Mouse (Mus musculus): ENCODE measurements around the gene Scap. TPM values are rescaled to one million over a fixed set of nuclear protein-coding genes. Genes with fewer than 3 reads are reported as not detected.
A peak's percentile ranks its signal among the peaks of the same experiment; 100 is the strongest.

Scap gene
- polyA plus RNA-seq, 1 experiment from 2014 or later, result 57.3 TPM

- peak overlapping the region; percentile 56; the same call in 1 of the 2 replicates for H3K27ac ChIP-seq (replicated peaks)
- no peaks in the 10 kb centered on the region for H3K36me3 ChIP-seq
- peak overlapping the region; percentile 87 for H3K4me3 ChIP-seq (replicated peaks)
- peak overlapping the region; percentile 68 for H3K9ac ChIP-seq (replicated peaks)
- H3K27me3 ChIP-seq (replicated peaks), result no peaks in the 10 kb centered on the region
- WGBS, result 9% methylated on average over 12 of the region's 12 CpGs
- H3K9me3 ChIP-seq (replicated peaks), result no peaks in the 10 kb centered on the region
- ATAC-seq (ENCODE audit: low FRiP score), result peak; percentile 18; the same call in 1 of the 2 replicates
- H3K4me2 ChIP-seq, result peak overlapping the region; percentile 93
- H3K4me1 ChIP-seq, result peaks cover 17% of the 10 kb centered on the region
These were observed 790 bp downstream of the Scap start for GRCm38 (mm10) chr9:110333896-110334259.

- H3K27me3 ChIP-seq (replicated peaks), result no peaks in the 10 kb centered on the region
- H3K4me1 ChIP-seq, result peaks cover 17% of the 10 kb centered on the region
- H3K4me2 ChIP-seq, result no peak overlapping the region; the same call in 1 of the 2 replicates
- 70% methylated on average over 8 of the region's 8 CpGs for WGBS
- no peaks in the 10 kb centered on the region for H3K9me3 ChIP-seq (replicated peaks)
- no peak overlapping the region for H3K9ac ChIP-seq (replicated peaks)
- H3K4me3 ChIP-seq (replicated peaks), result no peak overlapping the region
- no peak for ATAC-seq (ENCODE audit: low FRiP score)
- no peaks in the 10 kb centered on the region for H3K36me3 ChIP-seq
- no peak overlapping the region for H3K27ac ChIP-seq (replicated peaks)
These were observed 1.8 kb downstream of the Scap start for GRCm38 (mm10) chr9:110334849-110335248.

- WGBS, result 94% methylated on average over 5 of the region's 5 CpGs
- Histone ChIP-seq H3K4me1 (peaks cover 2% of the 10 kb centered on the region), H3K9me3 (replicated peaks) (no peaks in the 10 kb centered on the region), H3K27me3 (replicated peaks) (no peaks in the 10 kb centered on the region), H3K9ac (replicated peaks) (no peak overlapping the region), H3K36me3 (no peaks in the 10 kb centered on the region), H3K4me2 (no peak overlapping the region), H3K4me3 (replicated peaks) (no peak overlapping the region), H3K27ac (replicated peaks) (no peak overlapping the region)
- no peak for ATAC-seq (ENCODE audit: low FRiP score)
These were observed 7.1 kb downstream of the Scap start for GRCm38 (mm10) chr9:110340037-110340750.

DNA sequence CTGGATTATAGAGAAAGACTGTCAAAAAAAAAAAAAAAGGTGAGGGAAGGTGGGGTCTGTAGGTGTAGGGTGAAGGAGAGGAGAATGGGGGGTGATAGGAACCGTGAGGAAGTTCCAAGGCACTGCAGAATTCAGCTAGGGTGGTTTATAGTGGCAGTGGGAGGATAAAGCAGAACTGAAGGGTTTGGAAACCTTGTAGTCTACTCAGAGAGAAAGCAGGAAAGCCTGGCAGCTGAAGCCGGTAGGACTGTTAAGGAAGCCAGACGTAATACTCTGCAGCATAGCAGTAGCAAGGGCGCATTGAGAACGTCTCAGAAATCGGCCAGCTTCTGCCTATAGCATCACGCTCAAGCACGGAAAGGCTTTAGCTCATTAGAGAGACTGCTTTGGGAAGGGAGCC lies 8.9 kb downstream of the Scap start:
- ATAC-seq (ENCODE audit: low FRiP score), result no peak
- H3K4me1 ChIP-seq, result no peaks in the 10 kb centered on the region
- H3K36me3 ChIP-seq, result no peaks in the 10 kb centered on the region
- H3K9ac ChIP-seq (replicated peaks), result no peak overlapping the region
- H3K9me3 ChIP-seq (replicated peaks), result no peaks in the 10 kb centered on the region
- no peak overlapping the region for H3K27ac ChIP-seq (replicated peaks)
- H3K4me2 ChIP-seq, result no peak overlapping the region
- WGBS, result 90% methylated on average over 8 of the region's 8 CpGs
- H3K27me3 ChIP-seq (replicated peaks), result no peaks in the 10 kb centered on the region
- H3K4me3 ChIP-seq (replicated peaks), result no peak overlapping the region

GRCm38 (mm10) chr9:110343805-110344204 lies 10.7 kb downstream of the Scap start:
- Histone ChIP-seq H3K4me2 (no peak overlapping the region), H3K36me3 (no peaks in the 10 kb centered on the region), H3K9me3 (replicated peaks) (no peaks in the 10 kb centered on the region), H3K4me3 (replicated peaks) (no peak overlapping the region), H3K27me3 (replicated peaks) (no peaks in the 10 kb centered on the region), H3K9ac (replicated peaks) (no peak overlapping the region), H3K27ac (replicated peaks) (no peak overlapping the region), H3K4me1 (no peaks in the 10 kb centered on the region)
- no peak for ATAC-seq (ENCODE audit: low FRiP score)
- 74% methylated on average over 6 of the region's 6 CpGs for WGBS

GRCm38 (mm10) chr9:110345057-110345739 lies 12.1 kb downstream of the Scap start:
- no peaks in the 10 kb centered on the region for H3K4me1 ChIP-seq
- no peaks in the 10 kb centered on the region for H3K36me3 ChIP-seq
- WGBS, result 66% methylated on average over 7 of the region's 7 CpGs
- H3K4me3 ChIP-seq (replicated peaks), result no peak overlapping the region
- no peak overlapping the region for H3K4me2 ChIP-seq
- no peak overlapping the region for H3K27ac ChIP-seq (replicated peaks)
- H3K27me3 ChIP-seq (replicated peaks), result no peaks in the 10 kb centered on the region
- H3K9ac ChIP-seq (replicated peaks), result no peak overlapping the region
- H3K9me3 ChIP-seq (replicated peaks), result no peaks in the 10 kb centered on the region
- ATAC-seq (ENCODE audit: low FRiP score), result no peak

- no peak overlapping the region for H3K4me3 ChIP-seq (replicated peaks)
- 0 out of 2 replicates have a peak, but pooled peaks cover 3% of the 10 kb centered on the region for H3K4me1 ChIP-seq
- H3K9ac ChIP-seq (replicated peaks), result no peak overlapping the region
- peaks cover 6% of the 10 kb centered on the region; the same call in 1 of the 2 replicates for H3K36me3 ChIP-seq
- no peaks in the 10 kb centered on the region for H3K9me3 ChIP-seq (replicated peaks)
- WGBS, result 70% methylated on average over 4 of the region's 4 CpGs
- no peak overlapping the region for H3K27ac ChIP-seq (replicated peaks)
- ATAC-seq (ENCODE audit: low FRiP score), result no peak
- H3K27me3 ChIP-seq (replicated peaks), result no peaks in the 10 kb centered on the region
- H3K4me2 ChIP-seq, result no peak overlapping the region
These were observed 15.8 kb downstream of the Scap start for GRCm38 (mm10) chr9:110348899-110349298.

GRCm38 (mm10) chr9:110350188-110350587 lies 17.1 kb downstream of the Scap start:
- H3K9ac ChIP-seq (replicated peaks), result no peak overlapping the region
- H3K4me1 ChIP-seq, result 0 out of 2 replicates have a peak, but pooled peaks cover 3% of the 10 kb centered on the region
- no peak for ATAC-seq (ENCODE audit: low FRiP score)
- H3K4me3 ChIP-seq (replicated peaks), result no peak overlapping the region
- no peak overlapping the region for H3K27ac ChIP-seq (replicated peaks)
- peaks cover 11% of the 10 kb centered on the region; the same call in 1 of the 2 replicates for H3K36me3 ChIP-seq
- no peak overlapping the region for H3K4me2 ChIP-seq
- no peaks in the 10 kb centered on the region for H3K27me3 ChIP-seq (replicated peaks)
- 89% methylated on average over 5 of the region's 5 CpGs for WGBS
- no peaks in the 10 kb centered on the region for H3K9me3 ChIP-seq (replicated peaks)

DNA sequence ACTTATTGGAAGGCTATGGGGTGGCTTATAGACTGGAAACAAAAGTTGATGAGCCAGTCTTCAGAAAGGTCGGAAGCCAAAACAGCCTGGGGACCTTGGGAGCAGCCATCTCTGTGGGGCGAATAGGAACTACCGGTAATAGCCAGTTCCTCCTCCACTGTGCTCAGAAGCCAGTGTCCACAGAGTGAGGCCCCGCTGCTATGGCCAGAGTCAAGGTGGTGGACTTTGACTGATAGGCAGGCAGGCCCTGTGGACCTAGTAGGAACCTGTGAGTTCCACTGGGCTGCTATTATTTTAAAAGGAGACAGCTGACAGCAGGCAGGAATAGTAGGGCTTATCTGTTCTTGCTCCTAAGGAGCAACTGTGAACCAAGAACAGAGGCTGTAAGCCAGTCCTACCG lies 17.5 kb downstream of the Scap start:
- H3K4me1 ChIP-seq, result 0 out of 2 replicates have a peak, but pooled peaks cover 3% of the 10 kb centered on the region
- H3K4me2 ChIP-seq, result no peak overlapping the region
- H3K9ac ChIP-seq (replicated peaks), result no peak overlapping the region
- WGBS, result 93% methylated on average over 5 of the region's 5 CpGs
- no peak overlapping the region for H3K27ac ChIP-seq (replicated peaks)
- no peak overlapping the region for H3K4me3 ChIP-seq (replicated peaks)
- no peaks in the 10 kb centered on the region for H3K27me3 ChIP-seq (replicated peaks)
- no peaks in the 10 kb centered on the region for H3K9me3 ChIP-seq (replicated peaks)
- ATAC-seq (ENCODE audit: low FRiP score), result no peak
- peaks cover 16% of the 10 kb centered on the region for H3K36me3 ChIP-seq

DNA sequence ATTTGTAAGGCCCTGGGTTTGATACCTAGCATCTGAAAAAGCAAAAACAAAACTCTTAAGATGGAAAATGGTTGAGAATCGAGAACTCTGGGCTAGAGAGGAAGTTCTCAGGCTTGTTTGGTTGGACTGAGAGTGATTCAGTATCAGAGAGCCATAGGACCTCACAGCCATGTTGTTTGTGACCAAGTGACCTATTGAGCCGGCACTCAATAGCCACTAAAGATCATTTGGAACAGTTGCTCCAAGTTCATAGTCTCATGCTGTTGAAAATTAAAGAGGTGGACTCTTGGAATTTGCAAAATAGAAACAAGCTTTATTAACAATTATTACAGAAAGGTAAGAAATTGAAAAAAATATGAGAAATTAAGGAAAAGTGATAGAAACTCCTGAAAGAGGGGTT lies 18.3 kb downstream of the Scap start:
- H3K36me3 ChIP-seq, result peaks cover 21% of the 10 kb centered on the region
- H3K27me3 ChIP-seq (replicated peaks), result no peaks in the 10 kb centered on the region
- WGBS, result 94% methylated on average over 2 of the region's 2 CpGs
- 0 out of 2 replicates have a peak, but pooled peaks cover 3% of the 10 kb centered on the region for H3K4me1 ChIP-seq
- H3K4me3 ChIP-seq (replicated peaks), result no peak overlapping the region
- no peak overlapping the region for H3K4me2 ChIP-seq
- no peaks in the 10 kb centered on the region for H3K9me3 ChIP-seq (replicated peaks)
- H3K27ac ChIP-seq (replicated peaks), result no peak overlapping the region
- H3K9ac ChIP-seq (replicated peaks), result no peak overlapping the region
- no peak for ATAC-seq (ENCODE audit: low FRiP score)

GRCm38 (mm10) chr9:110351932-110352632 lies 19.0 kb downstream of the Scap start:
- Histone ChIP-seq H3K4me3 (replicated peaks) (no peak overlapping the region), H3K27ac (replicated peaks) (no peak overlapping the region), H3K4me2 (no peak overlapping the region), H3K4me1 (0 out of 2 replicates have a peak, but pooled peaks cover 3% of the 10 kb centered on the region), H3K27me3 (replicated peaks) (no peaks in the 10 kb centered on the region), H3K36me3 (peaks cover 23% of the 10 kb centered on the region), H3K9ac (replicated peaks) (no peak overlapping the region), H3K9me3 (replicated peaks) (no peaks in the 10 kb centered on the region)
- WGBS, result 88% methylated on average over 8 of the region's 8 CpGs
- no peak for ATAC-seq (ENCODE audit: low FRiP score)

All from neural tube, embryonic 15.5 days (tissue).